Mouse (Mus musculus): ENCODE results near the gene Tspan11.

Gene Tspan11

GRCm38 (mm10) chr6:127942421-127942820 is 55.0 kb downstream of the Tspan11 start:
- DNase-seq, result no peak

- DNase-seq, result peak; percentile 91 to 95
Measured at GRCm38 (mm10) chr6:127945725-127946124, 58.3 kb downstream of the Tspan11 start.

GRCm38 (mm10) chr6:127948656-127949055 is 61.3 kb downstream of the Tspan11 start:
- DNase-seq, result no peak

DNA sequence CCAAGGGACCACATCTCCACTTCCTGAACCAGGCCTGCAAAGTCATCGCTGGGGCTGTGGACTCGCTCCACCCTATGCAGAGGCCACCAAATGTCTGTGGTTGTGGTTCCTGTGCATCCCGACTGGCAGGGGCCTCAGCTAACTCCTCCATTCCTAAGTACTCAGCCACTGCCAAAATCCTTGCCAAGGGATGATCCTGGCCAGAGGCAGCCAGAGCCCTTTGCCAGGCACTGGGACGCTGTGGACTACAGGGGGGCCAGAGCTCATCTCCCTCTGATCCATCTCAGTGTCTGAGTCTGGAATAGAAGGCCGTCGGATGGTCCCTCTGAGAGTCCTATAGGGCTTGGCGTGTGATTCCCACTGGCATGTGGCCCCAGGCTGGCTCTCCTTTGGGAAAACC is 62.5 kb downstream of the Tspan11 start:
- peak; percentile 57 to 67 for DNase-seq

- no peak for DNase-seq
Measured at GRCm38 (mm10) chr6:127953071-127953470, 65.7 kb downstream of the Tspan11 start.

GRCm38 (mm10) chr6:127956172-127956571 is 68.8 kb downstream of the Tspan11 start:
- no peak for DNase-seq

DNA sequence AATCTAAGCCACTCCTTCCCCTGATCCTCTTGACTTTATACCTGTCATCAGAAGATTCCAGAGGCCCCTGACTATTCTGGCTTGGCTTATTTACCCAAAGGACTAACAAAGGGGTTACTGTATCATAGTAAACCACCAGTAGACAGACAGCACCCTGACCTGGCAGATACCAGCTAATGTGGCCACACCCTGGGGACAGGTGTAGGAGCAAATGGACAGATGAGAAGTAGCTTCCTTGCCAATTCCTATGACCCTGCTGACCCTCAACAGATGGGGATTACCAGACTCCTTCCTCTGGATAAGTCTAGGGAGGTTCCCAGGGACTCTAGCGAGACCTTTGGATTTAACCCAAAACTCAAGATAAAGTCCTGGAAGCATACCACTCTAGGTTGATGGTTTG is 72.8 kb downstream of the Tspan11 start:
- DNase-seq, result no peak

GRCm38 (mm10) chr6:127965497-127965896 is 78.1 kb downstream of the Tspan11 start:
- DNase-seq, result peak; percentile 50 to 57

- no peak for DNase-seq
Measured at GRCm38 (mm10) chr6:127969709-127970108, 82.3 kb downstream of the Tspan11 start.

DNA sequence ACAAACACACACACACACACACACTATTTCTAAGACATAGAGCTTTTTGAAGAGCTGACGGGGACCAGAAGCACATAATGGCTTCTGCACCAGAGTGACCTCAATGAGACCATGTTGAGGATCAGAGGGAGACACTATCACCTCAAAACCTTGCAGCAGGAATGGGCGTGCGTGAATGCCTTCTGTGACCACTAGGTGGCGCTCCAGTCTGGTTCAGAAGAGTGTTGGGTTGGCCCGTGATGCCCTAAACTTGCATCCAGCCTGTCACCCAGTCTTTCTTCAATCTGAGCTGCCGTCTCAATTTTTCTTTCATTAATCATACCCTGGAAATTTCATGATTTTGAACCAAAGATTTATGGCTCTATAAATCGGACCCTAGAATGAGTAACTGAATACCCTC is 82.7 kb downstream of the Tspan11 start:
- peak; percentile 93 to 95 for DNase-seq

DNA sequence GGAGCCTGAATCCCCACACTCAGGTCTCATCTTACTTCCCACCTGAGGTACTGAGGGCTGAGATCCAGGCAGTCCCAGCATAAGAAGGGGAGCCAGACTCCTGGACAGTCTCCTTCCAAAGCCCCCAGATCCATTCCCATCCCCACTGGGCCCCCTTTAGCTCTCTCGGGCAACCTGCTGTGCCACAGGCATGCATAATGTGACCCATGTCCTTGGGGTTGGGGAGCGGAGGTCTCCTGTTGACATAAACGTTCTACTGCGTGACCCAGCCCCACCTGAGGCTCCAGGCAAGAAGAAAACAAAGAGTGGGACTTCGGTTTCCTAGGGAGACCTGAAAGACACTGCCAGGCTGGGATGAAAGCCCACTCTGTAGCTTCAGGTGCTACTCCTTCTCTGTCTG is 83.5 kb downstream of the Tspan11 start:
- DNase-seq, result no peak

DNA sequence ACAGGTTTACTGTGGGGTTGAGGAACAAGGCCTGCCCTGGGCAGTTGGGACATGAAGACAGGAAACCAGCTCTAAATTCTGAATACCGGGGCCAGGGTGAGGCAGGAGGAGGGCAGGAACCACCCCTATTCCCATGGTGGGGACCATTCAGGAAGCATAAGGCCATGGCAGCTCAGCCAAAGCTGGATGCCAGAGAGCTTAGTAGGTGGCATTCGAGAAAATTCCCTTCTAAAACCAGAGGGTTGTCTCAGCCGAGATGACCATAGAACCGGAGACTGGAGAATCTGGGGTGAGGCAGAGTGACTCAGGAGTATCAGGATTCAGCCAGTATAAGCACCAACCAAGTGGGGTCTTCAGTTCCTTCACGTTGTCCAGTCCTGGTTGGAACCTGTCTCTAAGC is 84.5 kb downstream of the Tspan11 start:
- DNase-seq, result no peak

- DNase-seq, result no peak
Measured at GRCm38 (mm10) chr6:127973553-127973952, 86.2 kb downstream of the Tspan11 start.

DNA sequence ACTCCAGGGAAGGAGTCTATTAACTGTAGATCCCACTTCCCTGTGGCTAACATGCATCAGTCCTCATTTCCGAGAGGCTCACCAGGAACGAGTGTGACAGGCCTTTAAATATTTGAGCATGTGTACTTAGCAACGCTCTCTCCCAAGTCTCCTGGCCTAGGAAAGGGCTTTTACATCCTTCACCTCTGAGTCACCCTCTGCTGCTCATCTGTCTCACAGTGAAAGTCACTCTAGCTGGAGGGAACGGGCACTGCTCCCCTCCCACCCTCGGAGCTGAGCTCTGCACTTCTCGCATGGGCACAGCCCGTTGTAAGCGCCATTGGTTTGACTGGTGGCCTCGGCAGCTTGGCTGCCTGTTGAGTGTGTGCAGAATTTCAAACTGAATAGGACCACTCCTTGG is 86.6 kb downstream of the Tspan11 start:
- no peak for DNase-seq

DNA sequence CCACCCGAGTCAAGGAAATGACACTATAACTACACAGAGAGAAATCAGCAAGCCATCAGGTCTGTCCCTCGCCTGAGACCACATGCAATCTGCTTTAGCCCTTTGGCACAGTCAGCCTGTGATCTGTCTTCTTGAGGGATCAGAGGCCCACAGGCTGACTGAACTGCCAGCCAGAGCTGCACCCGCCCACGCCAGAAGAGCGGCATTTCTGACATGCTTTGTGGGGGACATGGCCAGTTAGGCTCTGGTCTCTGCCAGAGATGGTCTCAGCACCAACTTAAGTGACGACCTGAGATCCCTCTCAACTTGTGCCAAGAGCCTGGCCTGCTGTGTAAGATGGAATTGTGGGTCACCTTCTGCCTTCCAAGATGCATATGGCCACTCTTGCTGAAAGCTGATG is 89.3 kb downstream of the Tspan11 start:
- no peak for DNase-seq

DNA sequence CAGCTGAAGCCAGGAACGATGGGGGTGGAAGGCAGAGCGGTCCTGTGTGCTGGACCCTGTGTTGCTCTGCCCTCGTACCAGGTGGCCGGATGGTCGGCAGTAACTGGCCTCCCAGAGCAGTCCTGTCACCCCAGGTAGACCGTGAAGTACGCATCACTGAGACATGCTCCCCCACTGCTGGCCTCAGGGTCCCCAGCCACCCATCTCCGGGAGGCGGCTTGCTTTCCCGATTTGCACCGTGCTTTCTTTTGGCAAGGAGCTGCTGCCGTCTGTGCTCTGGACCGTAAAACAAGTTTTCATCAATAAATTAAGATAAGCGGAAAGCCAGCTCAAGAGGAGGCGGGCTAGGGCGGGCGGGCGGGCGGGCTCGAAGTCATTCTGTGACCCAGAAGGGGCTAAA is 91.6 kb downstream of the Tspan11 start:
- DNase-seq, result no peak

DNA sequence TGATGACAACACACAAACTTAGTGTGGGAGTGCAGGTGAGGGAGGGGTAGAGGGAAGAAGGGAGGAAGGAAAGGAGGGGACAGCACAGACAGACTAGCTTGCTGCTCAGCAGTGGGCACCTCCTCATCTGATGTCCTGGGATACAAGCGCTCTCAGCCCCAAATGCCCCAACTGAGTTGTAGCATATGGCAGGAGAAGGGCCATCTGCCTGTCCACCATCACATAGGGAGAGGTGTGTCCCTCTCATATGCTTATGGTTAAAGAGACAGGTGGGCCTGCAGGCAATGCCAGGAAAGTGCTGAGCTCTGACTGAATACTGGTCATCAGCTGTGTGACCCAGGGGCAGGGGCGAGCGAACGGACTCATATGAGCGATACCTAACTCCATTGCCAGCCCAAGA is 92.4 kb downstream of the Tspan11 start:
- peak; percentile 74 to 79 for DNase-seq

- DNase-seq, result peak in 1 of 2 experiments; percentile 47
Measured at GRCm38 (mm10) chr6:127980381-127981045, 93.1 kb downstream of the Tspan11 start.

DNA sequence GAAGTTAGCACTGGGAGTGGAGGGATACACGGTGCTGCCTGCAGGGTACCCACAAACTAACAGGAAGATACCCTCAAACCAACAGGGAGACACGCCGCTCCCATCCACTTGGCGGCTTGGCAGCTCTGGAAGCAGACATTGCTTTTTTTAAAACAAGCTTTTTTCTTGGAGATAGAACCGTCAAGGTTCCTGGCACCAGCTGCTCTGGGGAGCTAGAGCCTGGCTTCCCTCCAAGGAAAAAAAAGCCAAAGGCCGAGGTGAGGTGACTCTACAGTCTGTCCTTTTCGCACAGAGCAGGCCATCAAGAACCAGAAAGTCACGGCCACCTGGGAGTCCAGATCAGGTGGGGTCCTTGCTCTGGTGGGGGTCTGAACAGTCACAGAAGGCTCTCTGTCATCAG is 93.8 kb downstream of the Tspan11 start:
- peak; percentile 74 to 80 for DNase-seq

- DNase-seq, result no peak
Measured at GRCm38 (mm10) chr6:127986357-127986756, 99.0 kb downstream of the Tspan11 start.

DNA sequence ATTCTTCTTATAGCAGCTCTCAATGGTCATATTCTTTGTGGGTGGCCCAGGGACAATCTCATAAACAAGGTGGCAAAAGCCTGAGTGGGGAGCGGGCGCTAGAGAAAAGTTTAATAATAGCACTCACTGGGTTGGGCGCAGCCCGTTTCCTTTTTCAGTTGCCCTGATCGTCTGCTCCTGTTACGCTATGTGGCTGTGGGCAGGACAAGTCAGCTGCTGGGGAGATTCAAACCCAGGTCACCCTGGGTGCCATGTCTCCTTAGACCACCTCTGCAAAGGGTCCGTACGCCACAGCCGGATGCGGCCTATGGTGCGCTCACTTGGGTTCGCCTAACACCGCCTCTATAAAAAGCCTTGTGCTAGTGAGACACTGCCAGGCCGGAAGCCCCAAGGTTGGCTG is 100.0 kb downstream of the Tspan11 start:
- no peak for DNase-seq

DNA sequence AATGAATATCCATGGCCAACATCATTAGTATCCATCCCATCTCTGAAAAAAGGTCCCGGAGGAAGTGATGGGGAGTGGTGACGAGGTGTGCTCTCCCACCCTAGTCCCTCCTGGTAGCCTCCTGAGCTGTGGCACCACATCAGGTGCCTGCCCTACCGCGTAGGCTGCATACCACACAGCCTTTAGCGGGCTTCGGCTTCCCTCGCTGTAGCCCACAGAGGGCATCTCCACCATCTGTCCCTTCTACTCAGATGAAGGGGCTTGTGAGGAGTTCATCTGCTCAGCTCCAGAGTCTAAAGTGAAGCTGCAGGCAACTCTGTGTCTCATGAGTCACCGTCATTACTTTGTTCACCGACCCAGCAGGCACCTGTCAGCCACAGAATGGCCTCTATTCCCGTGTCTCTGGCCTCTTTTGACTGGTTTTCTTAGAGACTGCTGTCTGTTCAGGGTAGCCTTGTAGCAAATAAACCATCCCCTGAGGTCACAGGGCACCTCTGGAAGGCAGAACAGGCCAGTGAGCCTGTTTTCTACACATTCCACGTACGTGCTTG is 101.6 kb downstream of the Tspan11 start:
- DNase-seq, result peak in 1 of 2 experiments; percentile 51

- peak; percentile 96 to 97 for DNase-seq
Measured at GRCm38 (mm10) chr6:127989624-127990212, 102.3 kb downstream of the Tspan11 start.

GRCm38 (mm10) chr6:127991509-127992176 is 104.3 kb downstream of the Tspan11 start:
- no peak for DNase-seq

Measured in cerebellum, postnatal 10 days (tissue).